Mouse (Mus musculus): ENCODE data around the gene Btn1a1. TPM values are rescaled to one million over a fixed set of nuclear protein-coding genes. Genes with fewer than 3 reads are reported as not detected.

Btn1a1 gene
- polyA plus RNA-seq, 1 experiment from 2014 or later: 0.27 TPM

DNA sequence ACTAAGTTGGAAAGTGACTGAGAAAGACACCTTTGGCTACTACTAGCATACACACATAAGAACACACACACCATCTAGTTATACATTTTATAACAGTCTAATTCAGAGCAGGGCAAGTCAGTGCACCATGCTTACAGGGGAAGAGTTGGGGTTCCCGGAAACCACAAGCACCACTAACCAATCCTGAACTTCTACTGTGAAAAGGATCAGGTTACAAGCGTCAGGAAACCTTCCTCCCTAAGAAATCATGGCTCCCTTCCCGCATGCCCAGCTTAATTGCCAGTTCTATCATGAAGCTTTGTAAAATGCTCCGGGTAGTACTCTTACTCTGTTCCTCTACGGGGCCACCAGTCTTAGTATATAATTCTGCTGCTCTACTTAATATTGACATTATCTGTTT lies 19.6 kb upstream of the Btn1a1 start:
- no peak for DNase-seq (ENCODE audit: low spot score)

DNA sequence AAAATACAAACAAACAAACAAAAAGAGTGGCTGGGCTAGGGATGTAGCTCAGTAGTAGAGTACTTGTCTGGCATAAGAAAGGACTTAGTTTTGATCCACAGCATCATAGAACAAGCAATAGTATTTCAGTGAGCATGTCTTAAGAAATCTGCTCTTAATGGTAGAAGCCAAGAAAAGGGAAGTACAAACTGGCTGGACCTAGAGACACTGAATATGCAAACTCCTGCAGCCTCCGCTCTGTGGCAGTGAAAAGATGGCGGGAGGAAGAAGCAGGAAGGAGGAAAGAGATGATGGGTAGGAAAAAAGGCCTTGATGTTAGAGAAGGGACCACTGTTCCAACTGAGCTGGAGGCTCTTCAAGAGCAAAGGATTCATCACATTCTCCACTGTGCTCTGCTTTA lies 17.5 kb upstream of the Btn1a1 start:
- no peak for DNase-seq (ENCODE audit: low spot score)

DNA sequence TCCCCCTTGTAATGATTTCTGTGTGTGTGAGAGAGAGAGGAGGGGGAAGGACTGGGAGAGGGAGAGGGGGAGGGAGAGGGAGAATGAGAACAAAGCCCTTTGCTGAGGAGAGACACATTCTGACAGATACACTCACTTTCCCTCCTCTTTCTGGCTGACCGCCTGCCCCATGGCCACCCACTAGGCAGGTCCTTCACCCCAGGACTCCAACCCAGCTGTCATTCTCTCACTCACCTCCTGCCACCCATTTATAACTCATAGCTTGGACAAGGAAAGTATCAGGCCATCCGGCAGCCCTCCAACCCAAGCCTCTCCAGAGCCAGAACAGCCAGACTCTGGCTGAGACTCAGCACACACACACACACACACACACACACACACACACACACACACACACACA lies 10.0 kb upstream of the Btn1a1 start:
- no peak for DNase-seq (ENCODE audit: low spot score)

DNA sequence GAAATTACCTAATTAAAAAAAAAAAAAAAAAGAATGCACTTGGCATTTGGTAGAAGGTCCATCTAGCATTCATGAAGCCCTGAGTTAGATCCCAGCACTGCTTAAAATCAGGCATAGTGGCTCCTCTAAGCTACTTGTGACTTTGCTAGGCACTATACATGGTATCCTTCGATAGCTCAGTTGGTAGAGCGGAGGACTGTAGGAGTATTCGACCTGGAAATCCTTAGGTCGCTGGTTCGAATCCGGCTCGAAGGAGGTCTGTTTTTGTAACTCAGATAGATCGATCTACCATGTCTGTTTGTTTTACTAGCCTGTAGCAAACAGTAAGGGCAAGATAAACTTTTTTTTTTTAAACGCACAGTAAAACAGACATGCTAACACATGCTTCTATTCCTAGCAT lies 1.2 kb upstream of the Btn1a1 start:
- peak; percentile 86 for DNase-seq (ENCODE audit: low spot score)

GRCm38 (mm10) chr13:23466306-23466705 lies 605 bp upstream of the Btn1a1 start:
- no peak for DNase-seq (ENCODE audit: low spot score)

DNA sequence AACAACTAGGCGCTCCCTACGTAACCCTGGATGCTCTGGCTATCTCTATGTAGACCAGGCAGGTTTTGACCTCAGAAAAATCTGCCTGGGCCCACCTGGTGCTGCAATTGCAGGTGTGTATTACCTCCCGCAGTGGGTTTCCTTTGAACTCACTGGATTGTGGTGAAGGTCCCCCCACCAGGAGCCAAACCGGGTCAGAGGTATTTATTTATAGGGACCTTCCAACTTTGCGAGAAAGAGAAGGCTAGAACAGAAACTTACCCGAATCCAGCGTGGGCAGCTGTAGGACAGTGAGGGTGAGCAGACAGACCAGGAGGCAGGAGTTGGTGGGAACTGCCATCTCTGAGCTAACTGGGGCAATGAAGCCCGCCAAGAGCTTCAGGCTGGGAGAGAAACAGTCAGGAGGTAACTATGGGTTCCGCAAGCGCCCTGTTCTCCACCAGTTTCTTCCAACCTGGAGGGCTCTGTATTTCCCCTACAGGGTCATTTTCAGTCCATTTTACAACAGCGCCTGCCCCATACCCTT lies 797 bp downstream of the Btn1a1 start:
- DNase-seq (ENCODE audit: low spot score): peak; percentile 41

DNA sequence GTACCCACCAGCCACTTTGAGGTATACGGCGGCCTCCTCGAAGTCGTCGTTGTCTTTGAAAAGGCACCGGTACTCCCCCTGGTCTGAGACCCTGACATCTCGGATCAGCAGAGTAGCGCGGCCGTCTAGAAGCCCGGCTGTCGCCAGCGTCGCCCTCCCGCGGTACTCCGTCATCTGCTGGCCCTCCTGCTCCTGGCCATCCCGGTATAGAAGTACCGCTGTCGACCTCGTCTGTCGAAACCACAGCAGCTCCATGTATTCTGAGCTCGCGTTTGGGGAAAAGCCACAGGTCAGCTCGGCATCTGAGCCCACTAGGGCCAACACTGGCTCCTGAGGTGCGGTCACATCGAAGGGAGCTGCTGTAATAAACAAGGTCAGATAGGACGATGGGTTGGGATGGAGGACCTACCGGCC lies 1.5 kb downstream of the Btn1a1 start:
- DNase-seq (ENCODE audit: low spot score): no peak

DNA sequence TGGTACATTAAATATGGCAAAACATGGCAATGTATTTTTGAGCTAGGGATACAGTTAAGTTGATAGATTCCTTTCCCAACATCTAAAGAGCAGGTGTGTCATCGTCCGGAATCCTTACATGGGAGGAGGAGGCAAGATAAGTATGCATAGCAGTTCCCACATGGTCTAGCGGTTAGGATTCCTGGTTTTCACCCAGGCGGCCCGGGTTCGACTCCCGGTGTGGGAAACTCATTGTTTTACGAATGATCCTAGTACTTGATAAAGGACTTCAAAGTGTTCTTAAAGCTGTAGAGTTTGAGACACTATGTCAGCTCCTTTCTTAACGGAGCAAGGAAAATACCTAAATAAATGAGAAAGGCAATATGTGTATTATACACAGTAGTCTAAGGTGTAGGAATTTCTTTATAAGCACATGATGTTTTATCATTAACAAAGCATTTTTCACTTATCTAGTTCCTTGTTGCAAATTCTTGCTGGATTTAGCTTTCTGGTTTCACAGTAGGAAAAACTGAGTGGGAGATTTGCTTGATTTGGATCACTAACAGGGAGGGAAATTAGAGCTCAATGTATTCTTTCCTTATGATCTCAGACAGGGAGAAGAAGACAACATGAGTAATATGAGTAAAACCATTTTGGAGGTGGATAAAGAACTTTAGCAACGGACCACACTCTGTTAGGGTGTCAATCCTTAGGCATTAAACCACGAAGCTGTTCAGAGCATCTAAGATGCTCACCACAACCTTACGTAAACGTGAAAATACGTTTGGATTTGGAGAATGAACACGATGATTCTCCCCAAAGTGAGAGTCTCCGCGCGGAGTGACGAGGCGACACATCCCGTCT lies 2.1 kb downstream of the Btn1a1 start:
- DNase-seq (ENCODE audit: low spot score): peak; percentile 65

- no peak for DNase-seq (ENCODE audit: low spot score)
Measured at GRCm38 (mm10) chr13:23462669-23463068, 3.0 kb downstream of the Btn1a1 start.

GRCm38 (mm10) chr13:23462063-23462462 lies 3.6 kb downstream of the Btn1a1 start:
- DNase-seq (ENCODE audit: low spot score): no peak

- DNase-seq (ENCODE audit: low spot score): no peak
Measured at GRCm38 (mm10) chr13:23459264-23459846, 6.3 kb downstream of the Btn1a1 start.

DNA sequence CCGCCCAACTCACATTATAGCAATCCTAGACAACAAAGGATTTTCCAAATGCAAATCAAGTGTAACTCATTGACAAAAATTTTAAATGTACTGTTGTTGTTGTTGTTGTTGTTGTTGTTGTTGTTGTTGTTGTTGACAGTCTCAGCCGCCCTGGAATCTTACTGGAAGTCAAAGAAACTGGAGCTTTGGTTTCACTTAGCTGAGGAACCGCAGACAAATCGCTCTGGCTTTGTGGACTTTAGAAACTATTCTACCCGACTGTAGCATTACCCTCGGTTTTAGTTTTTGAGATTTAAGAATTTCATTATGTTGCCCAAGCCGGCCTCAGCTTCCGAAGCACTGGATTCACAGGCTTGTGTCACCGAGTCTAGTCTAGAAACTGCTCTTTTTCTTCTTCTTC lies 11.8 kb downstream of the Btn1a1 start:
- no peak for DNase-seq (ENCODE audit: low spot score)

DNA sequence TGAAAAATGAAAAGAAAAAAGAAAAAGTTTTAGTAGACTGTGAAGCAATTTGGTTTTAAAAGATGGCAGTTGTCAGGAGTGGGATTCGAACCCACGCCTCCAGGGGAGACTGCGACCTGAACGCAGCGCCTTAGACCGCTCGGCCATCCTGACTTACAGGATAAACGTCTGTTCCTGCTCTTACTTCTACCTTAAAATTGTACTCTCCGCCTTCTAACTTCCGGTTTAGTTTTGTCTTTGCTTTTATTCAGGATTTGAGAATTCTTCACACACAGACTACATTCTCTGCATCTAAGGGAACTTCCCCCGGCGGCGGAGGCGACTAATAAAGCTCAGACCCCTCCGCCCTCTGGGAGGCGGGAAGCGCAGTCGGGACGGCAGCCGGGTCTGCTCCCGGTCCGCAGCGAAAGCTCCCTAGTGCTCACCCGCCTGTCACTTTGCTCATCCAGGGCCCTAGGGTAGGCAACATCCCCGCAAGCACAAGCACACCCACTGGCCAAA lies 12.3 kb downstream of the Btn1a1 start:
- peak; percentile 86 for DNase-seq (ENCODE audit: low spot score)

DNA sequence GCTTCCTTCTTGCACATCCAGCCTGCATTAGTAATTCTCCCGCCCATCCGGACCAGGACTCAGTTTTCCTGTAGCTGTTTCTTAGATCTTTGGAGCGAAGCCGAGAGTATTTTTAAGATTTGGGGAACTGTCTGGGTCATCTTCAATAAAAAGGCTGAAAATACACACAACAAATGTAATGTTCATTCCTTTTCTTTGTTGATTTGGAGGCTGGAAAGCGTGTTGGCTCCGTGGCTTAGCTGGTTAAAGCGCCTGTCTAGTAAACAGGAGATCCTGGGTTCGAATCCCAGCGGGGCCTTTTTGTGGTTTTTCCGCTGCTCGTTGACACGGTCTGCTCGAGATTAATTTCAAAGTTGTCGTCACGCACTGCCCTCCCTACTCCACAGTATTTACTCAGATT lies 15.3 kb downstream of the Btn1a1 start:
- DNase-seq (ENCODE audit: low spot score): peak; percentile 89

GRCm38 (mm10) chr13:23449235-23450095 lies 16.2 kb downstream of the Btn1a1 start:
- DNase-seq (ENCODE audit: low spot score): peak; percentile 67

DNA sequence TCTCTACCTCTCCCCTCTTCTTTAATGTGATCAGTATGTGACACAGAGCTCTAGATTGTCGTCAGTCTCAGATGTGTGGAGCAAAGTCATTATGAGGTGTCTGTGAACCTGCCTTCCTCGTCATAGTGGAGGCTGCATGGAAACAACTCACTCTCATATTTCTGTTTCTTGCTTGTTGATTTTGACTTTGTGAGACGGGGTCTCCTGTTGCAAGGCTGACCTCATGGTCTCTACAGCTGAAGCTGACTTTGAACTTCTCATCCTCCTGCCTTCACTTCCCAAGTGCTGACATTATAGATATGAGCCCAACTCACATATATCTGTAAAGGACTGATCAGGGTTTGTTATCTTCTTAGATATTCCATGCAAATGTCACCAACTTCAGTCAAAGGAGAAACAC lies 16.9 kb downstream of the Btn1a1 start:
- no peak for DNase-seq (ENCODE audit: low spot score)

DNA sequence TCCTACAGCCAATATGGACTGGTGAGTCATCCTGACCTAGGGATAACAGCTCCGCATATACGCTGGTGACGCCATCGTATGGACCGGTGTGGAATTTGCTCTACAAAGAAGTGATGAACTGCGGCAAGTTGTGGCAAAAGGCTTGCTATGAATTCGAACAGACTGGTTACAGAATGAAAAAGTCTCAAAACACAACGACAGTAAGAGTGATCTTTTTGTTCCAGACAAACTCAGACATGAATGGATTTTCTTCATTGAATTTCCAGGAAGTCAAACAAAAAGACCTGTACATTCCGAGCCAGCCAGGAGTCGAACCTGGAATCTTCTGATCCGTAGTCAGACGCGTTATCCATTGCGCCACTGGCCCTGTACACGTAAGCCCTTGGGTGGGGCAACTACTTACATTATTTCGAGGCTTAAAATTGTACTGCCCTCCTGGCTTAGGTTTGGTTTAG lies 19.2 kb downstream of the Btn1a1 start:
- peak; percentile 87 for DNase-seq (ENCODE audit: low spot score)

DNA sequence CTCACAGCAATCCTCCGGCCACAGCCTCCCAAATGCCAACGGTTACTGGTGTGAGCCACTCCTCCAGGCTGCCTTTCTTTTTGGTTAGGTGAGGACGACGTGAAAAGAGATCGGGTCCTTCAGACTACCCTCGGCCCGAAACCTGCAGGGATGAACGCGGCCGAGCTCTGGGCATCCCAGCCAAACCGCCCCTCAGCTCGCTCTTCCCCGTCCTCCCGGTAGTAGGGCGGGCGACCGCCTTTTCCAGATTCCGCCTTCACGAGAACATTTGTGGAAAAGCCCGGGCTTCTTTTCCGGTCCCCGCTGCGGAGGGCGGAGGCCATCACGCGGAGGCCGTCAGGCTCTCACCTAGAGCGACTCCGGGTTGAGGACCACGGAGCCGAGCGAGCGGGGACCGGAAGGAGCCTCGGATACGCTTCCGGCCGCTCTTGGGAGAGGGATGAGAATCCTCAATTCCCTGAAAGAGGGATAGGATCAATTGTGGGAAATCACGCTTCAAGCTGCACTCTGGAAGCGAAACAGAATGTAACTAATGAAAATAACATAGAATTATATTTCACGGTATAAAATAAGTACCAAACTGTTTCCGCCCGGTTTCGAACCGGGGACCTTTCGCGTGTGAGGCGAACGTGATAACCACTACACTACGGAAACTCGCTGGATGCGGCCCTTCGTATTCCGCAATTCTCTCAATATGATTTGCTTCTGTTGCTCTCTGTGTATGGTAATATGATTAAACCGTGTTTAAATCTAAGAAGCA lies 20.0 kb downstream of the Btn1a1 start:
- DNase-seq (ENCODE audit: low spot score): peak; percentile 94

GRCm38 (mm10) chr13:23445156-23445555 lies 20.5 kb downstream of the Btn1a1 start:
- DNase-seq (ENCODE audit: low spot score): no peak

- no peak for DNase-seq (ENCODE audit: low spot score)
Measured at GRCm38 (mm10) chr13:23444451-23444850, 21.2 kb downstream of the Btn1a1 start.

DNA sequence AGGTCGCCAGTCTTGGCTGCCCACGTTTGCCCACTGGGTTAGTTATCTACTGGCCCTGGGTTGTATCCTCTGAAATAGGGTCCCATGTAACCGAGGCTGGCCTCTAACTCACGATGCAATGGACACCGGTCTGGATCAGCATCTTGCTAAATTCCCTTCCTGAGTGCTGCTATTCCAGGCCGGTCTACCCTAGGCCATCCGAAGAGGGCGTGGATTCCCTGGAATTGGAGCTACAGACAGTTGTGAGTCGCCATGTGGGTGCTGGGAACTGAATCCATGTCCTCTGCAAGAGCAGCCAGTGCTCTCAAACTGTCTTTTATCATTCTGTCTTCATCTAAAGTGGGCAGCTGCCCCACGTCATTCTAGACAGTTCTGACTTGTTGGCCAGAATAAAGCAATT lies 25.8 kb downstream of the Btn1a1 start:
- no peak for DNase-seq (ENCODE audit: low spot score)
